Mouse (Mus musculus) CH12.LX (cell line): Measurements from ENCODE around the gene Bpifa6. TPM values are rescaled to one million over a fixed set of nuclear protein-coding genes. Genes with fewer than 3 reads are reported as not detected.

Experiments used
- DNase-seq: peaks from one replicate; pipeline ENCODE4 v3.0.0-alpha.2; 2013; ENCODE audit errors: extremely low read depth
- H3K27ac ChIP-seq: 2 replicates; pipeline ENCODE4 v1.5.1; 2012; ENCODE audit warnings: low read depth, mild to moderate bottlenecking, control low read depth, moderate library complexity; ENCODE audit not compliant: insufficient read depth
- H3K27me3 ChIP-seq: replicated peaks from 2 replicates; pipeline ENCODE3; 2012; ENCODE audit warnings: inconsistent platforms
- H3K36me3 ChIP-seq, 2 experiments: replicated peaks in 1 of 2; 2 replicates each; pipeline versions ENCODE3 to v1.6.1; 2012; ENCODE audit warnings: inconsistent platforms in 1 of 2, low read length in 1 of 2, mild to moderate bottlenecking in 1 of 2, mixed read lengths in 1 of 2, moderate library complexity in 1 of 2; ENCODE audit not compliant: control insufficient read depth in 1 of 2, insufficient read depth in 1 of 2
- H3K4me1 ChIP-seq, 2 experiments: 2 replicates each; pipeline ENCODE4 v1.6.1; 2012; ENCODE audit warnings: inconsistent platforms in 1 of 2, moderate library complexity in 1 of 2; ENCODE audit not compliant: insufficient read depth in 2 of 2, control insufficient read depth in 1 of 2
- H3K4me2 ChIP-seq: 2 replicates; pipeline ENCODE4 v1.6.1; 2012; ENCODE audit warnings: low read depth, mild to moderate bottlenecking, control low read depth; ENCODE audit not compliant: poor library complexity, insufficient read depth, severe bottlenecking
- H3K4me3 ChIP-seq, 3 experiments: fragments of 150-350 bp in 1 of 3; sonication (generic) in 1 of 3; replicated peaks in 1 of 3; 2 replicates each; pipeline versions ENCODE3 to v1.5.1; 2011 to 2012; ENCODE audit warnings: low read depth in 2 of 3, low read length in 2 of 3, mild to moderate bottlenecking in 2 of 3, moderate library complexity in 2 of 3, control low read depth in 1 of 3, improper control_type of control experiment in 1 of 3, inconsistent platforms in 1 of 3, mixed read lengths in 1 of 3; ENCODE audit not compliant: poor library complexity in 1 of 3
- H3K79me2 ChIP-seq: replicated peaks from 2 replicates; pipeline ENCODE4 v1.6.1; 2012; ENCODE audit warnings: mild to moderate bottlenecking, moderate library complexity; ENCODE audit not compliant: control insufficient read depth, poor library complexity, insufficient read depth, severe bottlenecking; ENCODE audit errors: extremely low read depth
- H3K9ac ChIP-seq: 2 replicates; pipeline ENCODE4 v1.6.1; 2012; ENCODE audit warnings: low read depth, mild to moderate bottlenecking, control low read depth, moderate library complexity; ENCODE audit not compliant: insufficient read depth
- H3K9me3 ChIP-seq: replicated peaks from 2 replicates; pipeline ENCODE3; 2012; ENCODE audit warnings: low read length, inconsistent platforms, mixed read lengths
- CHD1 ChIP-seq: IDR thresholded peaks from 2 replicates; pipeline ENCODE4 v1.6.1; 2012; ENCODE audit warnings: low read depth, low read length, improper control_type of control experiment, inconsistent platforms
- CTCF ChIP-seq, 2 experiments: IDR thresholded peaks in 1 of 2; conservative IDR thresholded peaks in 1 of 2; 2 replicates each; pipeline ENCODE4 v1.5.1; 2011 to 2012; ENCODE audit warnings: low read depth in 2 of 2, low read length in 2 of 2, improper control_type of control experiment in 1 of 2, inconsistent platforms in 1 of 2, mild to moderate bottlenecking in 1 of 2, moderate library complexity in 1 of 2
- E2F4 ChIP-seq: IDR thresholded peaks from 2 replicates; pipeline ENCODE4 v1.6.1; 2011; ENCODE audit warnings: low read depth, low read length, improper control_type of control experiment; ENCODE audit not compliant: insufficient replicate concordance
- HCFC1 ChIP-seq: IDR thresholded peaks from 2 replicates; pipeline ENCODE4 v1.6.1; 2012; ENCODE audit warnings: low read depth, mild to moderate bottlenecking, inconsistent platforms, low read length, improper control_type of control experiment
- IRF4 ChIP-seq: IDR thresholded peaks from 2 replicates; pipeline ENCODE4 v1.6.1; 2014; ENCODE audit warnings: low read depth, mild to moderate bottlenecking, inconsistent platforms, low read length, improper control_type of control experiment
- JUN ChIP-seq: IDR thresholded peaks from 2 replicates; pipeline ENCODE4 v1.6.1; 2011; ENCODE audit warnings: low read depth, mild to moderate bottlenecking, low read length, improper control_type of control experiment, moderate library complexity; ENCODE audit not compliant: insufficient read depth
- MAFK ChIP-seq: IDR thresholded peaks from 2 replicates; pipeline ENCODE4 v1.6.1; 2011; ENCODE audit warnings: low read length, improper control_type of control experiment; ENCODE audit not compliant: insufficient replicate concordance
- MEF2A ChIP-seq: IDR thresholded peaks from 2 replicates; pipeline ENCODE4 v1.6.1; 2014; ENCODE audit warnings: low read depth, mild to moderate bottlenecking, inconsistent platforms, low read length, improper control_type of control experiment, borderline replicate concordance
- MXI1 ChIP-seq: IDR thresholded peaks from 2 replicates; pipeline ENCODE4 v1.6.1; 2011; ENCODE audit warnings: mild to moderate bottlenecking, low read depth, low read length, improper control_type of control experiment
- MYC ChIP-seq: IDR thresholded peaks from 2 replicates; pipeline ENCODE4 v1.6.1; 2011; ENCODE audit warnings: low read depth, mild to moderate bottlenecking, improper control_type of control experiment, low read length
- NELFE ChIP-seq: IDR thresholded peaks from 2 replicates; pipeline ENCODE4 v1.6.1; 2011; ENCODE audit warnings: low read depth, low read length, improper control_type of control experiment
- NRF1 ChIP-seq: IDR thresholded peaks from 2 replicates; pipeline ENCODE4 v1.6.1; 2014; ENCODE audit warnings: low read depth, mild to moderate bottlenecking, inconsistent platforms, low read length, improper control_type of control experiment, moderate library complexity
- PAX5 ChIP-seq: IDR thresholded peaks from 2 replicates; pipeline ENCODE4 v1.6.1; 2012; ENCODE audit warnings: low read length, inconsistent platforms, mixed read lengths
- POLR2AphosphoS2 ChIP-seq: IDR thresholded peaks from 2 replicates; pipeline ENCODE4 v1.6.1; 2011; ENCODE audit warnings: low read depth, low read length, improper control_type of control experiment
- RAD21 ChIP-seq: IDR thresholded peaks from 2 replicates; pipeline ENCODE4 v1.6.1; 2011; ENCODE audit warnings: low read depth, mild to moderate bottlenecking, low read length, improper control_type of control experiment, moderate library complexity
- SMC3 ChIP-seq: IDR thresholded peaks from 2 replicates; pipeline ENCODE4 v1.6.1; 2011; ENCODE audit warnings: low read depth, low read length, improper control_type of control experiment
- UBTF ChIP-seq: IDR thresholded peaks from 2 replicates; pipeline ENCODE4 v1.6.1; 2012; ENCODE audit warnings: low read depth, mild to moderate bottlenecking, inconsistent platforms, low read length, improper control_type of control experiment, moderate library complexity
- ZKSCAN1 ChIP-seq: IDR thresholded peaks from 2 replicates; pipeline ENCODE4 v1.6.1; 2012; ENCODE audit warnings: low read depth, inconsistent platforms, low read length, improper control_type of control experiment, borderline replicate concordance
- ZMIZ1 ChIP-seq: IDR thresholded peaks from 2 replicates; pipeline ENCODE4 v1.6.1; 2012; ENCODE audit warnings: low read depth, mild to moderate bottlenecking, inconsistent platforms, low read length, improper control_type of control experiment
- dilution Hi-C: fragments of 300-500 bp; cut with MboI; formaldehyde crosslinking; loops from 2 replicates; pipeline ENCODE4 v1.14.3; 2020; ENCODE audit warnings: low sequenced_read_pairs; ENCODE audit not compliant: extremely low pct_unique_long_range_greater_than_20kb, extremely low pct_ligation_motif_present
- in situ Hi-C: fragments of 300-500 bp; cut with MboI; formaldehyde crosslinking; loops from 3 replicates; pipeline ENCODE4 v1.14.3; 2019; ENCODE audit warnings: low sequenced_read_pairs, low pct_ligation_motif_present, low pct_unique_long_range_greater_than_20kb, mixed read lengths
- polyA plus RNA-seq: library from polyadenylated mRNA; unstranded; fragments of >175 nt; gene quantifications from 2 replicates; pipeline ENCODE4 v1.2.1, GENCODE M21; 2012; ENCODE audit warnings: low read depth; ENCODE audit not compliant: insufficient read length
- total RNA-seq, 2 experiments: library from RNA; depleted of rRNA; stranded (reverse); fragments of 300-350 nt in 1 of 2; fragments of >200 nt in 1 of 2; gene quantifications; 2 replicates each; pipeline ENCODE4 v1.2.3; 2012 to 2014

Gene Bpifa6
- total and polyA plus RNA-seq, 3 experiments, result not detected

GRCm38 (mm10) chr2:153937843-153938242, 36.9 kb upstream of the Bpifa6 start, which contains the start of gene Bpifb4:
Gene Bpifb4 (plus strand): TSS chr2:153938212.
- Histone ChIP-seq H3K27me3 (peaks cover 77% of the 10 kb centered on the region), H3K4me3 (no peak within 1 kb of the TSS), H3K36me3 (no peaks in the 10 kb centered on the region), H3K9ac (no peak within 1 kb of the TSS), H3K9me3 (peaks cover 3% of the 10 kb centered on the region), H3K79me2 (no peaks in the 10 kb centered on the region), H3K4me2 (no peak within 1 kb of the TSS), H3K4me1 (no peaks in the 10 kb centered on the region), H3K27ac (no peak within 1 kb of the TSS)
- in situ Hi-C loops, result loop anchor here (10.0 kb wide), 1 partner anchor 123 kb away; no protein-coding TSS in a partner anchor
- dilution Hi-C loops, result no loop called here
- DNase-seq, result no peak
- TF ChIP-seq NRF1, result no peak

- dilution Hi-C loops (no loop called here), in situ Hi-C loops (no loop called here)
- TF ChIP-seq CTCF (conservative IDR thresholded peaks at IDR 0.05 in 1 of 2, IDR thresholded peaks at IDR 0.05 in 1 of 2; ENCODE audit: low read depth in 2 of 2, low read length in 2 of 2), result peak; percentile 76 to 80
- no peak for TF ChIP-seq UBTF
- TF ChIP-seq ZKSCAN1, result no peak
- TF ChIP-seq MAFK, result no peak
- no peak for TF ChIP-seq HCFC1
- peak; percentile 54 for TF ChIP-seq RAD21
- no peak for TF ChIP-seq E2F4
- TF ChIP-seq MXI1, result no peak
- TF ChIP-seq ZMIZ1, result no peak
- TF ChIP-seq IRF4, result no peak
- no peak for TF ChIP-seq CHD1
- no peak for TF ChIP-seq NELFE
- TF ChIP-seq SMC3, result peak; percentile 48
- TF ChIP-seq POLR2AphosphoS2, result no peak
- no peak for TF ChIP-seq PAX5
- no peak for TF ChIP-seq MEF2A
- TF ChIP-seq JUN, result no peak
- no peak for TF ChIP-seq MYC
- H3K9me3 ChIP-seq, result peaks cover 3% of the 10 kb centered on the region
- H3K79me2 ChIP-seq, result no peaks in the 10 kb centered on the region
- no peak overlapping the region for H3K27ac ChIP-seq
- no peaks in the 10 kb centered on the region for H3K36me3 ChIP-seq
- H3K4me1 ChIP-seq, result no peaks in the 10 kb centered on the region
- DNase-seq, result peak; percentile 55
- H3K9ac ChIP-seq, result no peak overlapping the region
- H3K27me3 ChIP-seq, result peaks cover 69% of the 10 kb centered on the region
- no peak overlapping the region for H3K4me3 ChIP-seq
- H3K4me2 ChIP-seq, result no peak overlapping the region
Measured at GRCm38 (mm10) chr2:153943537-153943936, 31.2 kb upstream of the Bpifa6 start.
